Mouse (Mus musculus) kidney, embryonic 15.5 days (tissue): ENCODE measurements at regions not wholly inside any gene's neighbourhood (a gene's known extent, or its start where the extent isn't known, plus 50 kb on each side); places are given as distances from the start of the nearest gene placed in this dataset.

Experiments used
- ATAC-seq: fragments of 200-750 bp; cut with Nextera tagmentation; replicated peaks from 2 replicates; pipeline ENCODE4 v1.8.0; 2017; ENCODE audit warnings: moderate TSS enrichment; ENCODE audit not compliant: low FRiP score
- H3K27ac ChIP-seq: fragments of 300-500 bp; sonication (generic); 2 replicates; pipeline ENCODE4 v1.5.1; 2015; ENCODE audit warnings: mild to moderate bottlenecking, inconsistent platforms
- H3K27me3 ChIP-seq: fragments of 300-500 bp; sonication (generic); 2 replicates; pipeline ENCODE4 v1.6.1; 2015; ENCODE audit warnings: inconsistent platforms
- H3K36me3 ChIP-seq: fragments of 300-500 bp; sonication (generic); 2 replicates; pipeline ENCODE4 v1.6.1; 2015; ENCODE audit warnings: inconsistent platforms
- H3K4me1 ChIP-seq: fragments of 300-500 bp; sonication (generic); 2 replicates; pipeline ENCODE4 v1.6.1; 2015; ENCODE audit warnings: inconsistent platforms
- H3K4me2 ChIP-seq: fragments of 300-500 bp; sonication (generic); 2 replicates; pipeline ENCODE4 v1.6.1; 2015; ENCODE audit warnings: moderate library complexity, mild to moderate bottlenecking, inconsistent platforms
- H3K4me3 ChIP-seq: fragments of 300-500 bp; sonication (generic); replicated peaks from 2 replicates; pipeline ENCODE4 v1.5.1; 2015; ENCODE audit warnings: mild to moderate bottlenecking, inconsistent platforms
- H3K9ac ChIP-seq: fragments of 300-500 bp; sonication (generic); 2 replicates; pipeline ENCODE4 v1.6.1; 2015; ENCODE audit warnings: mild to moderate bottlenecking, inconsistent platforms
- H3K9me3 ChIP-seq: fragments of 300-500 bp; sonication (generic); replicated peaks from 2 replicates; pipeline ENCODE4 v1.6.1; 2016; ENCODE audit warnings: inconsistent platforms
- WGBS: fragments of 180-500 bp; shearing (Covaris S2); methylation state at CpG from one replicate; pipeline ENCODE4 v1.1.7; 2015; ENCODE audit warnings: mixed read lengths; 5-methylcytosine and 5-hydroxymethylcytosine counted together

DNA sequence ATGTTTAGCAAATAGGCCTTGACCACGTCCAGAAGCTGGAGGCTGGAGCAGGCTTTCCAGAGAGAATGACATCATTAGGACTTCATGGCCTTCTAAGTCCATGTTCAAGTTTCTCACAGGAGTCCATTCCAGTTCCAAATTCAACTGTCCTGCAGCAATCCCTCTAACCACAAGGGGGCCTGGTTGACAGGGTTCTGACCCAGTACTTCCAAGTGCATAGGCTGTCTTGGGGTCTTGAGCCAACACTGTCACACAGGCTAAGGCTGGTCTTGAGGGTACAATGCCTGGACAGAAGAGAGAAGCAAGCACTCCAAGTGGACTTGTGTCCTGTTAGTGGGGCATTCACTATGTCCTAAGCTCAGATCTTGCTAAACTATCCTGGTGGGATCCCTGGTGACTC lies 145.9 kb upstream of the Tmem45b start:
- ATAC-seq: peak; percentile 49; the same call in 1 of the 2 replicates
- WGBS: 65% methylated on average over 1 of the region's 1 CpGs
- no peaks in the 10 kb centered on the region for H3K27me3 ChIP-seq
- no peak overlapping the region for H3K4me2 ChIP-seq
- no peak overlapping the region for H3K9ac ChIP-seq
- no peak overlapping the region for H3K4me3 ChIP-seq
- no peak overlapping the region for H3K27ac ChIP-seq
- H3K4me1 ChIP-seq: peaks cover 12% of the 10 kb centered on the region
- no peaks in the 10 kb centered on the region for H3K9me3 ChIP-seq
- H3K36me3 ChIP-seq: no peaks in the 10 kb centered on the region

DNA sequence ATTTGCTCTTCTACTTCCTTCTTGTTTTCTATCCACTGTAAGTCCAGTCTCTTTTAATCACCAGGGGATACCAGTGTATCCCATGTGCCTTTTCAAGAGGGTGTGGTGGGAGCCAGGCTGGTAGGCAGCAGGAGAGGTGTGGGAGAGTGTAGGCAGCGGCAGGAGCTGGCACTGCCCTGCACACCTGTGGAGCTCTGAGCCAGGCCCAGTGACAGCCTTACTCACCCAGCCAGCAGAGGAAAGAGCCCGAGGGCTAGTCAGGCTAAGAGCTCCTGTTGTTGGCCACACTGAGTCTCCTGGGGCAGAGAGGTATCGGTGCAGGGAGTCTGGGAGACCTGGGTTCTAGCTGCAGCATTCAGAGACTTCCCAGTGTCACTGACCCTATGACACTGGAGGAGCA lies 145.5 kb upstream of the Tmem45b start:
- ATAC-seq: no peak
- H3K4me3 ChIP-seq: no peak overlapping the region
- H3K27me3 ChIP-seq: no peaks in the 10 kb centered on the region
- H3K9me3 ChIP-seq: no peaks in the 10 kb centered on the region
- no peak overlapping the region for H3K9ac ChIP-seq
- H3K36me3 ChIP-seq: no peaks in the 10 kb centered on the region
- H3K4me1 ChIP-seq: peaks cover 12% of the 10 kb centered on the region
- 84% methylated on average over 3 of the region's 3 CpGs for WGBS
- H3K27ac ChIP-seq: no peak overlapping the region
- H3K4me2 ChIP-seq: no peak overlapping the region

DNA sequence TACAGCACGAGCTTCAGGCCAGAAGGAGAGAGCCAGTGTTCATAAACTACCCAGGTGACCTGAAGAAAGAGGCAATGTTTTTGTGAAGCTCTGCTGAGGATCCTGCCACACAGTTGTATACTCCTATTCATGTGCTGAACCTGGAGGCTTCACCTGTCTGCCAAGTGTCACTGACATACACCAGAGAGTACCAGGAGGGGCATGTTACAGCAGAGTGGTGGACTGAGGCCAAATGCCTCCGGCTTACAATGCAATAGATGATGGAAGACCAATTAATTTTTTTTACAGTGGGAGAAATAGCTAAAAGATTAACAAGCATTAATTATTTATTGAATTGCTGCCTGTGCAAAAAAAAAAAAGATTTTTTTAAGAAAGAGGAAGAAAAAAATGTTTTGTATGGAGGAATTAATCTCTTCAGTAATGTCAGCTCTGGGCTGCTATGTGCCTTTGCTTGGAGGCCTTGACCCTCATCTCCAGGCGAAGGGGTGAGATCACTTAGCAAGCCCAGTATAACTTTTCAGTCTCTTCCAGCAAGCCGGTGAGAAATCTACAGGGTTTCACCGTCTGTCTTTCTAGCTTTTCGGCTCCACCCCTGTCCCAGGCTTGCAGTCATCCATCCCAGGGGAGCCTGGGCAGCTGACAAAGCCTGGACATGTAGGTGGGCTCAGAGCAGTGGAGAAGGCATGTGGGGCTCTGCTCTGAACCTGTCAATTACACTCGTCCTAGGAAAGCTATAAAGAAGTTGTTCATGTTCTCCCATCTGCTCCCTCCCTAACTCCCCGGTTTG lies 144.0 kb upstream of the Tmem45b start:
- ATAC-seq: no peak
- no peaks in the 10 kb centered on the region for H3K36me3 ChIP-seq
- H3K4me2 ChIP-seq: no peak overlapping the region
- H3K27ac ChIP-seq: no peak overlapping the region
- no peaks in the 10 kb centered on the region for H3K27me3 ChIP-seq
- H3K9me3 ChIP-seq: no peaks in the 10 kb centered on the region
- peaks cover 12% of the 10 kb centered on the region for H3K4me1 ChIP-seq
- H3K4me3 ChIP-seq: no peak overlapping the region
- WGBS: 50% methylated on average over 8 of the region's 8 CpGs
- H3K9ac ChIP-seq: no peak overlapping the region

DNA sequence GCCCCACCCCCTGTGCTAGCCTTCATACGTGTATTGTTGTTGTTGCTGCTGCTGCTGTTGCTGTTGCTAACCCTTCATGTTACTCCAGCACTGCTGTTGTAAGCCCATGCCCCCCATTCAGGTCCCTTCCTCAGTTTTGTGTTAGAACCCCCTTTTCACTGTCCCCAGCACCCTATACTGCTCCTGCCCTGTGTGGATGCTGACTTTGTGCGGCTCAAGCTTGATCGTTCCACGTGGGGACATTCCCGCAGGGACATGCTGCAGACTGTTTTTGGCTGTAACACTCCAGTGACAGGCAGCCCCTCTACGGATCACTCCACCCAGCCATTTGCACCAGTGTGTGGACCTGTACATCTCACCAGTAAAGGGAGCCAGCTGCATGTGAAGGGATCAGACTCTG lies 142.7 kb upstream of the Tmem45b start:
- ATAC-seq: no peak
- Histone ChIP-seq H3K4me1 (peaks cover 12% of the 10 kb centered on the region), H3K27ac (no peak overlapping the region), H3K4me2 (no peak overlapping the region), H3K36me3 (no peaks in the 10 kb centered on the region), H3K9ac (no peak overlapping the region), H3K27me3 (no peaks in the 10 kb centered on the region), H3K4me3 (no peak overlapping the region), H3K9me3 (no peaks in the 10 kb centered on the region)
- 81% methylated on average over 6 of the region's 6 CpGs for WGBS

DNA sequence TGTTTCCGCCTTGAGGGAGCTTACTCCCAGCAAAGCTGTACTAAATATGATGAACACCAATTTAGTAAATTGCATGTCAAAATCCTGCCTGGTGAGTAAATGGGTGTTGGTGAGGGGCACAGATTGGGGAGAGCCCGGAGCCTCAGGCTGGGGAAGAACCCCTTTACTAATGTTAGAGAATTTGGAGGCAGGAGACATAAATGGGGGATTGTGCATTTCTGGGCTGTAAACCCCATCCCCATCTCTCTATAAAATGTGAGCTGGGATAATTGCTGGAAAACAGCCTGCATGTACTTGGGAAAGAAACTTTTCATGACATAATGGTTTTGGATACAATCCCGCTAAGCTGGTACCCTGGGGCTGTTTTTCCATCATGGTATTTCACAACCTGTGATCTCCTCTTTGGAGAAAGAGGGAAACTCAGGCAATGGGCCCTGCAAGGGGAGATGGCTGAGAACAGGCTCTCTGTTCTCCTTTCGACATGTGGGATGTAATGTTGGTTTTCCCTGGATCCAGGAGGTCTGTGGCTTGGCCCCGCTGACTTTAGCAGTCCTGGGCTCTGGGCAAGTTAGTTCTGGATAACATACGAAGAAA lies 140.3 kb upstream of the Tmem45b start:
- WGBS: 81% methylated on average over 6 of the region's 6 CpGs

DNA sequence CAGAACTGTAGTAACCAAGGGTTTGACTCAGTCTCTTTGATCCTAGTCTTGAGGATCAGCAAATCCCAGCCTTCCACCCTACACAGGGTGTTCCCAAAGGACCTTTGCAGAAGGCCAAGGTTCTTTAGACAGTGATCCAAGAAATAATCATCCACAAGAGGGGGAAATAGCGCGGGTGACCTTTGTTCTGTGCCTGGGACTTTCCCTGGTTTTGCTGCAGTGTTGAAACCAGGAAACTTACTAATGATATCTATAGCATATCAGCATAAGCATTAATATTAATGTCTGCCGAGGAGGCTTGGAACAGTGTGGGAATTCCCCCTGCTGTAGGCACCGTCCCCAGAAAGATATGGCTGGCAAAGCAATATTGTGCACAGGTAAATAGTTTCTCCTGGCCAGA lies 138.4 kb upstream of the Tmem45b start:
- WGBS: 87% methylated on average over 4 of the region's 4 CpGs
- no peak for ATAC-seq

More for the DNA sequence above, 140.3 kb upstream of the Tmem45b start:
- H3K36me3 ChIP-seq: no peaks in the 10 kb centered on the region
- no peak for ATAC-seq
- no peak overlapping the region for H3K9ac ChIP-seq
- no peaks in the 10 kb centered on the region for H3K4me1 ChIP-seq
- H3K27ac ChIP-seq: no peak overlapping the region
- H3K4me3 ChIP-seq: no peak overlapping the region
- H3K9me3 ChIP-seq: no peaks in the 10 kb centered on the region
- H3K27me3 ChIP-seq: no peaks in the 10 kb centered on the region
- no peak overlapping the region for H3K4me2 ChIP-seq

DNA sequence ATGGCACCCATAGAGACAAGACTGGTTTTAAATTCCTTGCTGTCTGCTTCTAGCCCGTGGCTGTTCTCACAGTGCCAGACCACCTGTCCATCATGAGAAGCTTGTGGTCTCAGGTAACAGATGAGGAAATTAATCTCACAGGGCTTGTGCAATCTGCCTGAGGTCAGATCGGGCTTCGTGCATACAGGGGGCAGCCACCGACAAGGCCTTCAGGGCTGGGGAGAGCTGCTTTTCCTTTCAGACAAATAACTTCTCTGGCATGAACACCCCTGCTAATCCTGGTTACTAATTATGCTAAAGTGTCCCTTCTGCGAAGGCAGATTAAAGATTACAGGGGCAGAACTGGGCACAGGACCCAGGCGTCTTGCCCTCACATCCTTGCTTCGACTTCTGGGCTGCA lies 130.8 kb upstream of the Tmem45b start:
- ATAC-seq: no peak
- Histone ChIP-seq H3K4me2 (no peak overlapping the region), H3K9me3 (no peaks in the 10 kb centered on the region), H3K27me3 (no peaks in the 10 kb centered on the region), H3K4me1 (no peaks in the 10 kb centered on the region), H3K9ac (no peak overlapping the region), H3K36me3 (no peaks in the 10 kb centered on the region), H3K27ac (no peak overlapping the region), H3K4me3 (no peak overlapping the region)
- WGBS: 54% methylated on average over 7 of the region's 7 CpGs

More for the DNA sequence above, 138.4 kb upstream of the Tmem45b start:
- Histone ChIP-seq H3K9ac (no peak overlapping the region), H3K9me3 (no peaks in the 10 kb centered on the region), H3K4me1 (no peaks in the 10 kb centered on the region), H3K36me3 (no peaks in the 10 kb centered on the region), H3K4me2 (no peak overlapping the region), H3K27me3 (no peaks in the 10 kb centered on the region), H3K27ac (no peak overlapping the region), H3K4me3 (no peak overlapping the region)

DNA sequence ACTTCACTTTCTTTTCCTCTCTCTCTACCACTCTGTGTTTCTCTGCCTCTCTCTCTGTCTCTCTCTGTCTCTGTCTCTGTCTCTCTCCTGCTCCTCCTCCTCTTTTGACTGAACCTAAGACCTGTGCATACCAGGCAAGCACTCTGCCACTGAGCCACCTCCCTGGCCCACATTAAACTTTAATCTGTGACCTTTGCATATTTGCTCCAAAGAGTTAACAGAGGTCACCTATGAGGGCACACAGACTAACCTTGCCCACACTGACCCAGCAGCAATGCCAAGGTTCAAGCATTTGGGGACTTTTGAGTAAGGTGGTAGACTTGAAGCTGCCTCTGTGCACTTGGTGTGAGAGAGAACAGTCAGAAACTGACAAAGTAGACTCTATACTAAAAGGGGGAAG lies 123.4 kb upstream of the Tmem45b start:
- no peak overlapping the region for H3K27ac ChIP-seq
- no peaks in the 10 kb centered on the region; the same call in 1 of the 2 replicates for H3K27me3 ChIP-seq
- ATAC-seq: no peak
- H3K36me3 ChIP-seq: no peaks in the 10 kb centered on the region
- no peak overlapping the region for H3K9ac ChIP-seq
- H3K9me3 ChIP-seq: no peaks in the 10 kb centered on the region
- H3K4me2 ChIP-seq: no peak overlapping the region
- H3K4me3 ChIP-seq: no peak overlapping the region
- H3K4me1 ChIP-seq: no peaks in the 10 kb centered on the region

DNA sequence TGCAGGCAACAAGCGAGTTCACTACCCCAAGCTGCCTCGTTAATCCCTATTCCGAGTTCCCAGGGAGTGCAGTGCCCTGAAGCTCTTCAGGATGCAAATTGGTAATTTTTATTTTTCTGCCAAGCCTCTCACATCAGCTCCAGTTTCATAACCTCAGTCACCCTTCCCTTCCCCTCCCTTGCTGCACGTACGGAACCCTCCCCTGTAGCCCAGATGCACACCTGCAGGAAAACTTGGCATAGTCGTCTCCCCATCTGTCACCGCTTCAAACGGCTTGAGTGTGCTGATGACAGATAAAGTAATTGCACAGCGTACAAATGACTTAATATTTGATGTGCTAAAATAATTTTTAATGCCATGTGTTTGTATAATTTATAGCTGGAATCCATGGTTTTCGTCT lies 119.7 kb upstream of the Tmem45b start:
- H3K4me1 ChIP-seq: no peaks in the 10 kb centered on the region
- H3K9ac ChIP-seq: no peak overlapping the region
- no peak for ATAC-seq
- WGBS: 68% methylated on average over 10 of the region's 10 CpGs
- no peak overlapping the region for H3K4me3 ChIP-seq
- H3K36me3 ChIP-seq: no peaks in the 10 kb centered on the region
- H3K27ac ChIP-seq: no peak overlapping the region
- no peaks in the 10 kb centered on the region; the same call in 1 of the 2 replicates for H3K27me3 ChIP-seq
- H3K4me2 ChIP-seq: no peak overlapping the region
- no peaks in the 10 kb centered on the region for H3K9me3 ChIP-seq

DNA sequence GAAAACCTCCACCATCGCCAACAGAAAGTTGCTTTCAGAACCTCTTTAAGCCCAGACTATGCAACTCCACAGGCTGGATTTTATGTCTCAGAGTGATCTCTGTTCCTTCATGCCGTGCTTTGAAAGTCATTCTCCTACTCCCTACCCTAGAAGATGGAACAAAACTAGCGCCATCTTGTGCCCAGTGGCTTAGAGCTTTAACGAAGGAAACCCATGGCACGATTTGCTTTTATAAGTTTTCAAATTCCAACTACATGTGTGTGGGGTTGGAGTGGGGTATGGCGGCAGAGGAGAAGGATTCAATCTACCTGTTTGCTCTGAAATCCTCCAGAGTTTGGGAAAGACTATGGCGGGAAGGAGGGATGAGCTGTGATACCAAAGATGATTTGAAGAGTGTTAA lies 118.7 kb upstream of the Tmem45b start:
- H3K4me1 ChIP-seq: no peaks in the 10 kb centered on the region
- no peaks in the 10 kb centered on the region; the same call in 1 of the 2 replicates for H3K27me3 ChIP-seq
- H3K9me3 ChIP-seq: no peaks in the 10 kb centered on the region
- ATAC-seq: no peak
- no peak overlapping the region for H3K9ac ChIP-seq
- no peak overlapping the region for H3K4me3 ChIP-seq
- H3K27ac ChIP-seq: no peak overlapping the region
- H3K36me3 ChIP-seq: no peaks in the 10 kb centered on the region
- H3K4me2 ChIP-seq: no peak overlapping the region
- 84% methylated on average over 7 of the region's 7 CpGs for WGBS

DNA sequence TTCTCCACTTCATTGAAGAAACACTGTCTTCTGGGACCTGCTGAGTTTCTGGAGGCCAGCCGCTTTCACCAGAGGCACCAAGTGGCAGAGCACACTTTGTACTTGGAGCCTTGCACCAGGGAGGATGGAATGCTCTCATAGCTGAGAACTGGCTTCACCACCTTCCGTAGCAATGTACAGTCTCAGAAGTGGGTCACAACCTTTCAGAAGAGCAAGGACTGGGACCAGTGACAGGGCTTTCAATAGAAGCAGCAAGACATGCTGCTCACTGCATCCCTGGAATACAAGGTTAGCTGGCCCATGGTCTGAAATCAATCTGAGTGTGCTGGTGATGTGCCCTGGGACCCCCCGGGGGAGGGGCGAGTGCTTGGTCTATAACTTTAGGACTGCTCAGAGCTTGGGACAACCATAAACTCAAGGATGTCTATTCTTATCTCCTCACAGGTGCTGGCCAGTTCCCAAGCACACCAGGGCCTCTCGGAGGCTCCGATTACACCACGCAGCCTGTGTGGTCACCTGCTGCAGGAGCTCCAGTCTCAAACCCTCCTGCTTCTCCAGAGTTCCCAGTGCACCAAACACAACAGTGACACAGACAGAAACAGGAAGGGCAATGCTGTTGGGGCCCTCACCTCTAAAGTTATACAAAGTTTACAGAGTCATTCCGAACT lies 114.4 kb upstream of the Tmem45b start:
- ATAC-seq: no peak

DNA sequence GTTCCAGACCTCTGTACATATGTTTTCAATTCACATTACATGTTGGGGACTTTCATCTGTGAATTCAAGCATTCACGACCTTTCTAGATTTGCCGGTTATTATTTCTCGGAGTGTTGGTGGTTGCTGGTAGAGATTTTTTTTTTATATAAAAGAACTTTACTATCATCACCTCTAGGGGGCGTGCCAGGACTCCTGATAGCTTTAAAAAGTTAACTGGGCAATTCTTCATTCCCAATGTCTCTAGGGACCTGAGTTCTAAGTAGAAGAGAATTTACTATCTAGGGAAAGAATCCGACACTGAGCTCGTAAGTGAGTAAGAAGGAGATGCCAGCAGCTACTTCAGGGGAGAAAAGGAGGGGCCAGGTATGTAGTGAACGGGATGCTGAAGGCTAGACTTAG lies 112.8 kb upstream of the Tmem45b start:
- Histone ChIP-seq H3K9me3 (no peaks in the 10 kb centered on the region), H3K4me1 (no peaks in the 10 kb centered on the region), H3K27ac (no peak overlapping the region), H3K36me3 (no peaks in the 10 kb centered on the region), H3K4me2 (no peak overlapping the region), H3K4me3 (no peak overlapping the region), H3K9ac (no peak overlapping the region), H3K27me3 (peaks cover 4% of the 10 kb centered on the region; the same call in 1 of the 2 replicates)
- WGBS: 60% methylated on average over 7 of the region's 7 CpGs
- no peak for ATAC-seq

More for the DNA sequence above, 114.4 kb upstream of the Tmem45b start:
- Histone ChIP-seq H3K9me3 (no peaks in the 10 kb centered on the region), H3K27me3 (no peaks in the 10 kb centered on the region; the same call in 1 of the 2 replicates), H3K36me3 (no peaks in the 10 kb centered on the region), H3K4me2 (no peak overlapping the region), H3K4me3 (no peak overlapping the region), H3K27ac (no peak overlapping the region), H3K9ac (no peak overlapping the region), H3K4me1 (no peaks in the 10 kb centered on the region)
- WGBS: 88% methylated on average over 8 of the region's 8 CpGs
